Mouse (Mus musculus) midbrain, embryonic 15.5 days (tissue): ENCODE data around the gene E130309D02Rik. TPM values are rescaled to one million over a fixed set of nuclear protein-coding genes. Genes with fewer than 3 reads are reported as not detected.

Experiments
- ATAC-seq: fragments of 200-750 bp; cut with Nextera tagmentation; replicated peaks from 2 replicates; pipeline ENCODE4 v1.8.0; 2017; ENCODE audit warnings: moderate TSS enrichment
- H3K27ac ChIP-seq: fragments of 300-500 bp; sonication (generic); 2 replicates; pipeline ENCODE4 v1.5.1; 2015; ENCODE audit warnings: mild to moderate bottlenecking, inconsistent platforms
- H3K27me3 ChIP-seq: fragments of 300-500 bp; sonication (generic); replicated peaks from 2 replicates; pipeline ENCODE4 v1.6.1; 2015; ENCODE audit warnings: inconsistent platforms
- H3K36me3 ChIP-seq: fragments of 300-500 bp; sonication (generic); replicated peaks from 2 replicates; pipeline ENCODE4 v1.6.1; 2015; ENCODE audit warnings: inconsistent platforms
- H3K4me1 ChIP-seq: fragments of 300-500 bp; sonication (generic); 2 replicates; pipeline ENCODE4 v1.6.1; 2015; ENCODE audit warnings: inconsistent platforms
- H3K4me2 ChIP-seq: fragments of 300-500 bp; sonication (generic); 2 replicates; pipeline ENCODE4 v1.6.1; 2015; ENCODE audit warnings: inconsistent platforms, mild to moderate bottlenecking, moderate library complexity
- H3K4me3 ChIP-seq: fragments of 300-500 bp; sonication (generic); 2 replicates; pipeline ENCODE4 v1.5.1; 2015; ENCODE audit warnings: mild to moderate bottlenecking, inconsistent platforms
- H3K9ac ChIP-seq: fragments of 300-500 bp; sonication (generic); 2 replicates; pipeline ENCODE4 v1.6.1; 2015; ENCODE audit warnings: mild to moderate bottlenecking, inconsistent platforms
- H3K9me3 ChIP-seq: fragments of 300-500 bp; sonication (generic); 2 replicates; pipeline ENCODE4 v1.6.1; 2016; ENCODE audit warnings: inconsistent platforms
- WGBS: fragments of 180-500 bp; shearing (Covaris S2); methylation state at CpG from one replicate; pipeline ENCODE4 v1.1.7; 2015; ENCODE audit warnings: mixed read lengths; 5-methylcytosine and 5-hydroxymethylcytosine counted together
- polyA plus RNA-seq: library from polyadenylated mRNA; unstranded; fragments of >200 nt; fragmentation: Nextera tagmentation; extraction: Ambion mirVana; gene quantifications from 2 replicates; pipeline ENCODE4 v1.2.1, GENCODE M21; 2015

Gene E130309D02Rik
- polyA plus RNA-seq, 1 experiment from 2014 or later: 32.2 TPM

- 59% methylated on average over 5 of the region's 5 CpGs for WGBS
- Histone ChIP-seq H3K27me3 (no peaks in the 10 kb centered on the region), H3K9ac (0 out of 2 replicates have a peak overlapping the region, but pooled peaks have one; percentile 8), H3K4me2 (no peak overlapping the region), H3K4me3 (no peak overlapping the region), H3K4me1 (peaks cover 9% of the 10 kb centered on the region), H3K27ac (no peak overlapping the region), H3K36me3 (no peaks in the 10 kb centered on the region), H3K9me3 (no peaks in the 10 kb centered on the region)
- no peak for ATAC-seq
These were observed 39.4 kb downstream of the E130309D02Rik start for GRCm38 (mm10) chr5:143275761-143276160.

GRCm38 (mm10) chr5:143272540-143273330 is 42.4 kb downstream of the E130309D02Rik start:
- H3K4me1 ChIP-seq: peaks cover 29% of the 10 kb centered on the region
- ATAC-seq: no peak
- H3K36me3 ChIP-seq: no peaks in the 10 kb centered on the region
- H3K9ac ChIP-seq: no peak overlapping the region
- H3K27me3 ChIP-seq: no peaks in the 10 kb centered on the region
- H3K4me3 ChIP-seq: no peak overlapping the region
- no peaks in the 10 kb centered on the region for H3K9me3 ChIP-seq
- no peak overlapping the region for H3K4me2 ChIP-seq
- WGBS: 85% methylated on average over 16 of the region's 16 CpGs
- H3K27ac ChIP-seq: no peak overlapping the region

- H3K9me3 ChIP-seq: no peaks in the 10 kb centered on the region
- H3K4me3 ChIP-seq: no peak overlapping the region
- WGBS: 81% methylated on average over 3 of the region's 3 CpGs
- peaks cover 35% of the 10 kb centered on the region for H3K4me1 ChIP-seq
- no peaks in the 10 kb centered on the region for H3K36me3 ChIP-seq
- no peak overlapping the region for H3K9ac ChIP-seq
- no peak overlapping the region for H3K27ac ChIP-seq
- no peaks in the 10 kb centered on the region for H3K27me3 ChIP-seq
- no peak for ATAC-seq
- H3K4me2 ChIP-seq: no peak overlapping the region
These were observed 43.1 kb downstream of the E130309D02Rik start for GRCm38 (mm10) chr5:143272108-143272507.

GRCm38 (mm10) chr5:143271642-143272041 is 43.5 kb downstream of the E130309D02Rik start:
- Histone ChIP-seq H3K27me3 (no peaks in the 10 kb centered on the region), H3K4me3 (no peak overlapping the region), H3K9ac (no peak overlapping the region), H3K4me2 (no peak overlapping the region), H3K27ac (no peak overlapping the region), H3K9me3 (no peaks in the 10 kb centered on the region), H3K4me1 (peaks cover 40% of the 10 kb centered on the region), H3K36me3 (no peaks in the 10 kb centered on the region)
- 86% methylated on average over 6 of the region's 6 CpGs for WGBS
- ATAC-seq: no peak

GRCm38 (mm10) chr5:143270151-143270519 is 45.0 kb downstream of the E130309D02Rik start:
- 1% methylated on average over 12 of the region's 12 CpGs for WGBS

GRCm38 (mm10) chr5:143269363-143270150 is 45.6 kb downstream of the E130309D02Rik start, which contains the start of gene Zfp316:
Gene Zfp316 (minus strand): TSS chr5:143270022.
- Histone ChIP-seq H3K4me1 (peaks cover 49% of the 10 kb centered on the region), H3K36me3 (no peaks in the 10 kb centered on the region), H3K9ac (peak within 1 kb of the TSS; percentile 97), H3K9me3 (no peaks in the 10 kb centered on the region), H3K4me3 (peak within 1 kb of the TSS; percentile 95), H3K27ac (peak within 1 kb of the TSS; percentile 89), H3K4me2 (peak within 1 kb of the TSS; percentile 91), H3K27me3 (no peaks in the 10 kb centered on the region)
- peak; percentile 86 for ATAC-seq
- WGBS: 1% methylated on average over 69 of the region's 79 CpGs

More at GRCm38 (mm10) chr5:143270151-143270519, 45.0 kb downstream of the E130309D02Rik start:
- peak overlapping the region; percentile 97 for H3K9ac ChIP-seq
- no peaks in the 10 kb centered on the region for H3K36me3 ChIP-seq
- H3K27me3 ChIP-seq: no peaks in the 10 kb centered on the region
- ATAC-seq: no peak; the same call in 1 of the 2 replicates
- no peaks in the 10 kb centered on the region for H3K9me3 ChIP-seq
- H3K4me3 ChIP-seq: peak overlapping the region; percentile 95
- H3K27ac ChIP-seq: peak overlapping the region; percentile 89
- peak overlapping the region; percentile 91 for H3K4me2 ChIP-seq
- H3K4me1 ChIP-seq: peaks cover 49% of the 10 kb centered on the region

- H3K36me3 ChIP-seq: no peaks in the 10 kb centered on the region; the same call in 1 of the 2 replicates
- peak overlapping the region; percentile 89 for H3K27ac ChIP-seq
- peak overlapping the region; percentile 97 for H3K9ac ChIP-seq
- H3K4me2 ChIP-seq: peak overlapping the region; percentile 91
- no peaks in the 10 kb centered on the region for H3K27me3 ChIP-seq
- WGBS: 17% methylated on average over 8 of the region's 8 CpGs
- H3K4me3 ChIP-seq: peak overlapping the region; percentile 95
- H3K4me1 ChIP-seq: peaks cover 49% of the 10 kb centered on the region
- ATAC-seq: no peak; the same call in 1 of the 2 replicates
- no peaks in the 10 kb centered on the region for H3K9me3 ChIP-seq
These were observed 46.2 kb downstream of the E130309D02Rik start for GRCm38 (mm10) chr5:143268985-143269362.

- WGBS: 92% methylated on average over 6 of the region's 6 CpGs
- ATAC-seq: no peak
These were observed 48.4 kb downstream of the E130309D02Rik start for GRCm38 (mm10) chr5:143266794-143267193.

GRCm38 (mm10) chr5:143265409-143265808 is 49.8 kb downstream of the E130309D02Rik start:
- Histone ChIP-seq H3K27ac (no peak overlapping the region), H3K4me1 (peaks cover 37% of the 10 kb centered on the region), H3K27me3 (no peaks in the 10 kb centered on the region), H3K9ac (no peak overlapping the region), H3K36me3 (peaks cover 13% of the 10 kb centered on the region), H3K4me2 (no peak overlapping the region), H3K4me3 (no peak overlapping the region), H3K9me3 (no peaks in the 10 kb centered on the region)
- ATAC-seq: no peak
- 50% methylated on average over 1 of the region's 1 CpGs for WGBS

More at GRCm38 (mm10) chr5:143266794-143267193, 48.4 kb downstream of the E130309D02Rik start:
- Histone ChIP-seq H3K9ac (no peak overlapping the region), H3K36me3 (peaks cover 9% of the 10 kb centered on the region; the same call in 1 of the 2 replicates), H3K4me1 (peaks cover 49% of the 10 kb centered on the region), H3K27me3 (no peaks in the 10 kb centered on the region), H3K4me3 (no peak overlapping the region), H3K4me2 (no peak overlapping the region), H3K9me3 (no peaks in the 10 kb centered on the region), H3K27ac (no peak overlapping the region)

GRCm38 (mm10) chr5:143264689-143265088 is 50.5 kb downstream of the E130309D02Rik start:
- no peak for ATAC-seq
- Histone ChIP-seq H3K4me1 (peaks cover 33% of the 10 kb centered on the region), H3K9ac (no peak overlapping the region), H3K4me3 (no peak overlapping the region), H3K36me3 (peaks cover 20% of the 10 kb centered on the region), H3K27ac (no peak overlapping the region), H3K4me2 (no peak overlapping the region), H3K9me3 (no peaks in the 10 kb centered on the region), H3K27me3 (no peaks in the 10 kb centered on the region)
- WGBS: 92% methylated on average over 10 of the region's 10 CpGs

GRCm38 (mm10) chr5:143261636-143262035 is 53.5 kb downstream of the E130309D02Rik start:
- WGBS: 96% methylated on average over 8 of the region's 8 CpGs
- H3K27ac ChIP-seq: no peak overlapping the region
- peaks cover 21% of the 10 kb centered on the region for H3K27me3 ChIP-seq
- peaks cover 34% of the 10 kb centered on the region for H3K36me3 ChIP-seq
- no peak overlapping the region for H3K4me2 ChIP-seq
- no peak overlapping the region for H3K4me3 ChIP-seq
- H3K4me1 ChIP-seq: peaks cover 10% of the 10 kb centered on the region
- no peaks in the 10 kb centered on the region for H3K9me3 ChIP-seq
- H3K9ac ChIP-seq: no peak overlapping the region
- ATAC-seq: no peak

GRCm38 (mm10) chr5:143255802-143256201 is 59.4 kb downstream of the E130309D02Rik start:
- no peaks in the 10 kb centered on the region for H3K9me3 ChIP-seq
- peaks cover 43% of the 10 kb centered on the region for H3K36me3 ChIP-seq
- no peak for ATAC-seq
- peaks cover 50% of the 10 kb centered on the region for H3K27me3 ChIP-seq
- H3K4me1 ChIP-seq: peaks cover 14% of the 10 kb centered on the region
- H3K27ac ChIP-seq: no peak overlapping the region
- no peak overlapping the region for H3K9ac ChIP-seq
- H3K4me3 ChIP-seq: no peak overlapping the region
- no peak overlapping the region for H3K4me2 ChIP-seq
- 89% methylated on average over 5 of the region's 5 CpGs for WGBS
